Mouse (Mus musculus): Measurements from ENCODE around the gene Rac3. TPM values are rescaled to one million over a fixed set of nuclear protein-coding genes. Genes with fewer than 3 reads are reported as not detected.
A peak's percentile ranks its signal among the peaks of the same experiment; 100 is the strongest.

Rac3 gene
- polyA plus RNA-seq, 1 experiment from 2014 or later: 611 TPM

- Histone ChIP-seq H3K4me2 (no peak overlapping the region), H3K27me3 (replicated peaks) (no peaks in the 10 kb centered on the region), H3K9ac (replicated peaks) (no peak overlapping the region), H3K9me3 (replicated peaks) (no peaks in the 10 kb centered on the region), H3K27ac (replicated peaks) (no peak overlapping the region), H3K4me1 (no peaks in the 10 kb centered on the region), H3K4me3 (replicated peaks) (no peak overlapping the region), H3K36me3 (peaks cover 63% of the 10 kb centered on the region)
- WGBS: 87% methylated on average over 3 of the region's 3 CpGs
- no peak for ATAC-seq (ENCODE audit: low FRiP score)
These were observed 31.9 kb upstream of the Rac3 start for GRCm38 (mm10) chr11:120689365-120689764.

GRCm38 (mm10) chr11:120692471-120693011 is 28.7 kb upstream of the Rac3 start:
- H3K4me3 ChIP-seq (replicated peaks): no peak overlapping the region
- no peak overlapping the region for H3K4me2 ChIP-seq
- no peaks in the 10 kb centered on the region for H3K9me3 ChIP-seq (replicated peaks)
- peaks cover 15% of the 10 kb centered on the region for H3K4me1 ChIP-seq
- no peak overlapping the region for H3K27ac ChIP-seq (replicated peaks)
- WGBS: 92% methylated on average over 4 of the region's 4 CpGs
- no peaks in the 10 kb centered on the region for H3K27me3 ChIP-seq (replicated peaks)
- ATAC-seq (ENCODE audit: low FRiP score): no peak
- H3K36me3 ChIP-seq: peaks cover 58% of the 10 kb centered on the region
- no peak overlapping the region for H3K9ac ChIP-seq (replicated peaks)

- H3K4me2 ChIP-seq: no peak overlapping the region
- 60% methylated on average over 3 of the region's 3 CpGs for WGBS
- no peak overlapping the region for H3K9ac ChIP-seq (replicated peaks)
- H3K4me1 ChIP-seq: peaks cover 15% of the 10 kb centered on the region
- peaks cover 50% of the 10 kb centered on the region for H3K36me3 ChIP-seq
- no peak overlapping the region for H3K4me3 ChIP-seq (replicated peaks)
- ATAC-seq (ENCODE audit: low FRiP score): no peak
- H3K9me3 ChIP-seq (replicated peaks): no peaks in the 10 kb centered on the region
- no peak overlapping the region for H3K27ac ChIP-seq (replicated peaks)
- no peaks in the 10 kb centered on the region for H3K27me3 ChIP-seq (replicated peaks)
These were observed 27.8 kb upstream of the Rac3 start for GRCm38 (mm10) chr11:120693461-120693860.

- Histone ChIP-seq H3K27me3 (replicated peaks) (no peaks in the 10 kb centered on the region), H3K27ac (replicated peaks) (peak overlapping the region; percentile 24; the same call in 1 of the 2 replicates), H3K4me3 (replicated peaks) (no peak overlapping the region), H3K36me3 (peaks cover 38% of the 10 kb centered on the region), H3K4me1 (peaks cover 15% of the 10 kb centered on the region), H3K9ac (replicated peaks) (no peak overlapping the region), H3K9me3 (replicated peaks) (no peaks in the 10 kb centered on the region), H3K4me2 (no peak overlapping the region)
- peak; percentile 78 for ATAC-seq (ENCODE audit: low FRiP score)
- 14% methylated on average over 4 of the region's 4 CpGs for WGBS
These were observed 26.1 kb upstream of the Rac3 start for GRCm38 (mm10) chr11:120695184-120695583.

GRCm38 (mm10) chr11:120695641-120696040 is 25.6 kb upstream of the Rac3 start:
- Histone ChIP-seq H3K4me1 (peaks cover 15% of the 10 kb centered on the region), H3K36me3 (peaks cover 34% of the 10 kb centered on the region), H3K9me3 (replicated peaks) (no peaks in the 10 kb centered on the region), H3K27ac (replicated peaks) (peak overlapping the region; percentile 24), H3K4me2 (no peak overlapping the region), H3K27me3 (replicated peaks) (no peaks in the 10 kb centered on the region), H3K4me3 (replicated peaks) (no peak overlapping the region), H3K9ac (replicated peaks) (no peak overlapping the region)
- 11% methylated on average over 12 of the region's 12 CpGs for WGBS
- no peak for ATAC-seq (ENCODE audit: low FRiP score)

GRCm38 (mm10) chr11:120696568-120696967 is 24.7 kb upstream of the Rac3 start:
- no peak overlapping the region for H3K4me2 ChIP-seq
- no peaks in the 10 kb centered on the region for H3K27me3 ChIP-seq (replicated peaks)
- H3K9ac ChIP-seq (replicated peaks): no peak overlapping the region
- H3K4me1 ChIP-seq: peaks cover 15% of the 10 kb centered on the region
- H3K9me3 ChIP-seq (replicated peaks): no peaks in the 10 kb centered on the region
- H3K36me3 ChIP-seq: peaks cover 34% of the 10 kb centered on the region
- ATAC-seq (ENCODE audit: low FRiP score): no peak
- WGBS: 91% methylated on average over 6 of the region's 6 CpGs
- H3K27ac ChIP-seq (replicated peaks): no peak overlapping the region
- no peak overlapping the region for H3K4me3 ChIP-seq (replicated peaks)

GRCm38 (mm10) chr11:120697741-120698140 is 23.5 kb upstream of the Rac3 start:
- ATAC-seq (ENCODE audit: low FRiP score): no peak
- H3K36me3 ChIP-seq: peaks cover 37% of the 10 kb centered on the region
- H3K9me3 ChIP-seq (replicated peaks): no peaks in the 10 kb centered on the region
- WGBS: 62% methylated on average over 10 of the region's 10 CpGs
- H3K27ac ChIP-seq (replicated peaks): no peak overlapping the region
- no peaks in the 10 kb centered on the region for H3K27me3 ChIP-seq (replicated peaks)
- no peak overlapping the region; the same call in 1 of the 2 replicates for H3K9ac ChIP-seq (replicated peaks)
- H3K4me2 ChIP-seq: no peak overlapping the region
- no peak overlapping the region for H3K4me3 ChIP-seq (replicated peaks)
- H3K4me1 ChIP-seq: peaks cover 15% of the 10 kb centered on the region

GRCm38 (mm10) chr11:120703696-120704454 is 17.4 kb upstream of the Rac3 start:
- Histone ChIP-seq H3K4me1 (peaks cover 16% of the 10 kb centered on the region), H3K4me2 (no peak overlapping the region), H3K9ac (replicated peaks) (no peak overlapping the region; the same call in 1 of the 2 replicates), H3K27ac (replicated peaks) (0 out of 2 replicates have a peak overlapping the region, but pooled peaks have one; percentile 5), H3K4me3 (replicated peaks) (no peak overlapping the region), H3K9me3 (replicated peaks) (no peaks in the 10 kb centered on the region), H3K27me3 (replicated peaks) (no peaks in the 10 kb centered on the region), H3K36me3 (peaks cover 21% of the 10 kb centered on the region)
- no peak; the same call in 1 of the 2 replicates for ATAC-seq (ENCODE audit: low FRiP score)
- WGBS: 29% methylated on average over 15 of the region's 15 CpGs

- WGBS: 24% methylated on average over 8 of the region's 8 CpGs
- peaks cover 16% of the 10 kb centered on the region for H3K4me1 ChIP-seq
- H3K4me2 ChIP-seq: no peak overlapping the region
- H3K4me3 ChIP-seq (replicated peaks): no peak overlapping the region
- H3K27ac ChIP-seq (replicated peaks): no peak overlapping the region
- ATAC-seq (ENCODE audit: low FRiP score): no peak
- no peak overlapping the region; the same call in 1 of the 2 replicates for H3K9ac ChIP-seq (replicated peaks)
- H3K9me3 ChIP-seq (replicated peaks): no peaks in the 10 kb centered on the region
- H3K27me3 ChIP-seq (replicated peaks): no peaks in the 10 kb centered on the region
- peaks cover 22% of the 10 kb centered on the region for H3K36me3 ChIP-seq
These were observed 16.6 kb upstream of the Rac3 start for GRCm38 (mm10) chr11:120704486-120705325.

- Histone ChIP-seq H3K4me1 (peaks cover 16% of the 10 kb centered on the region), H3K4me3 (replicated peaks) (no peak overlapping the region), H3K9ac (replicated peaks) (no peak overlapping the region), H3K27ac (replicated peaks) (no peak overlapping the region), H3K4me2 (no peak overlapping the region), H3K27me3 (replicated peaks) (no peaks in the 10 kb centered on the region), H3K36me3 (peaks cover 33% of the 10 kb centered on the region), H3K9me3 (replicated peaks) (no peaks in the 10 kb centered on the region)
- ATAC-seq (ENCODE audit: low FRiP score): no peak
- 59% methylated on average over 5 of the region's 5 CpGs for WGBS
These were observed 15.2 kb upstream of the Rac3 start for GRCm38 (mm10) chr11:120706120-120706519.

GRCm38 (mm10) chr11:120707225-120707624 is 14.0 kb upstream of the Rac3 start:
- 13% methylated on average over 12 of the region's 12 CpGs for WGBS
- Histone ChIP-seq H3K4me2 (no peak overlapping the region), H3K9ac (replicated peaks) (no peak overlapping the region), H3K4me3 (replicated peaks) (no peak overlapping the region), H3K36me3 (peaks cover 26% of the 10 kb centered on the region), H3K27me3 (replicated peaks) (no peaks in the 10 kb centered on the region), H3K9me3 (replicated peaks) (no peaks in the 10 kb centered on the region), H3K27ac (replicated peaks) (peak overlapping the region; percentile 54; the same call in 1 of the 2 replicates), H3K4me1 (peaks cover 22% of the 10 kb centered on the region)
- no peak for ATAC-seq (ENCODE audit: low FRiP score)

Measured in neural tube, embryonic 15.5 days (tissue).